Mouse (Mus musculus) CH12.LX (cell line): ENCODE data around the gene Znrd1as. TPM values are rescaled to one million over a fixed set of nuclear protein-coding genes. Genes with fewer than 3 reads are reported as not detected.
A peak's percentile ranks its signal among the peaks of the same experiment; 100 is the strongest.

Experiments used
- DNase-seq: peaks from one replicate; pipeline ENCODE4 v3.0.0-alpha.2; 2013; ENCODE audit errors: extremely low read depth
- H3K27ac ChIP-seq: 2 replicates; pipeline ENCODE4 v1.5.1; 2012; ENCODE audit warnings: low read depth, mild to moderate bottlenecking, control low read depth, moderate library complexity; ENCODE audit not compliant: insufficient read depth
- H3K27me3 ChIP-seq: replicated peaks from 2 replicates; pipeline ENCODE3; 2012; ENCODE audit warnings: inconsistent platforms
- H3K36me3 ChIP-seq, 2 experiments: replicated peaks in 1 of 2; 2 replicates each; pipeline versions ENCODE3 to v1.6.1; 2012; ENCODE audit warnings: inconsistent platforms in 1 of 2, low read length in 1 of 2, mild to moderate bottlenecking in 1 of 2, mixed read lengths in 1 of 2, moderate library complexity in 1 of 2; ENCODE audit not compliant: control insufficient read depth in 1 of 2, insufficient read depth in 1 of 2
- H3K4me1 ChIP-seq, 2 experiments: 2 replicates each; pipeline ENCODE4 v1.6.1; 2012; ENCODE audit warnings: inconsistent platforms in 1 of 2, moderate library complexity in 1 of 2; ENCODE audit not compliant: insufficient read depth in 2 of 2, control insufficient read depth in 1 of 2
- H3K4me2 ChIP-seq: 2 replicates; pipeline ENCODE4 v1.6.1; 2012; ENCODE audit warnings: low read depth, mild to moderate bottlenecking, control low read depth; ENCODE audit not compliant: poor library complexity, insufficient read depth, severe bottlenecking
- H3K4me3 ChIP-seq, 3 experiments: fragments of 150-350 bp in 1 of 3; sonication (generic) in 1 of 3; replicated peaks in 1 of 3; 2 replicates each; pipeline versions ENCODE3 to v1.5.1; 2011 to 2012; ENCODE audit warnings: low read depth in 2 of 3, low read length in 2 of 3, mild to moderate bottlenecking in 2 of 3, moderate library complexity in 2 of 3, control low read depth in 1 of 3, improper control_type of control experiment in 1 of 3, inconsistent platforms in 1 of 3, mixed read lengths in 1 of 3; ENCODE audit not compliant: poor library complexity in 1 of 3
- H3K79me2 ChIP-seq: replicated peaks from 2 replicates; pipeline ENCODE4 v1.6.1; 2012; ENCODE audit warnings: mild to moderate bottlenecking, moderate library complexity; ENCODE audit not compliant: control insufficient read depth, poor library complexity, insufficient read depth, severe bottlenecking; ENCODE audit errors: extremely low read depth
- H3K9ac ChIP-seq: 2 replicates; pipeline ENCODE4 v1.6.1; 2012; ENCODE audit warnings: low read depth, mild to moderate bottlenecking, control low read depth, moderate library complexity; ENCODE audit not compliant: insufficient read depth
- H3K9me3 ChIP-seq: replicated peaks from 2 replicates; pipeline ENCODE3; 2012; ENCODE audit warnings: low read length, inconsistent platforms, mixed read lengths
- BHLHE40 ChIP-seq: IDR thresholded peaks from 2 replicates; pipeline ENCODE4 v1.6.1; 2011; ENCODE audit warnings: mild to moderate bottlenecking, low read depth, low read length, improper control_type of control experiment
- CHD1 ChIP-seq: IDR thresholded peaks from 2 replicates; pipeline ENCODE4 v1.6.1; 2012; ENCODE audit warnings: low read depth, low read length, improper control_type of control experiment, inconsistent platforms
- CTCF ChIP-seq, 2 experiments: IDR thresholded peaks in 1 of 2; conservative IDR thresholded peaks in 1 of 2; 2 replicates each; pipeline ENCODE4 v1.5.1; 2011 to 2012; ENCODE audit warnings: low read depth in 2 of 2, low read length in 2 of 2, improper control_type of control experiment in 1 of 2, inconsistent platforms in 1 of 2, mild to moderate bottlenecking in 1 of 2, moderate library complexity in 1 of 2
- ELF1 ChIP-seq: IDR thresholded peaks from 2 replicates; pipeline ENCODE4 v1.6.1; 2014; ENCODE audit warnings: low read depth, mild to moderate bottlenecking, inconsistent platforms, low read length, improper control_type of control experiment
- MAFK ChIP-seq: IDR thresholded peaks from 2 replicates; pipeline ENCODE4 v1.6.1; 2011; ENCODE audit warnings: low read length, improper control_type of control experiment; ENCODE audit not compliant: insufficient replicate concordance
- MAX ChIP-seq: IDR thresholded peaks from 2 replicates; pipeline ENCODE4 v1.6.1; 2011; ENCODE audit warnings: low read length, improper control_type of control experiment
- MAZ ChIP-seq: IDR thresholded peaks from 2 replicates; pipeline ENCODE4 v1.6.1; 2012; ENCODE audit warnings: low read depth, mild to moderate bottlenecking, inconsistent platforms, low read length, improper control_type of control experiment, moderate library complexity
- NELFE ChIP-seq: IDR thresholded peaks from 2 replicates; pipeline ENCODE4 v1.6.1; 2011; ENCODE audit warnings: low read depth, low read length, improper control_type of control experiment
- POLR2A ChIP-seq: IDR thresholded peaks from 2 replicates; pipeline ENCODE4 v1.6.1; 2011; ENCODE audit warnings: low read depth, mild to moderate bottlenecking, improper control_type of control experiment, low read length
- POLR2AphosphoS2 ChIP-seq: IDR thresholded peaks from 2 replicates; pipeline ENCODE4 v1.6.1; 2011; ENCODE audit warnings: low read depth, low read length, improper control_type of control experiment
- RAD21 ChIP-seq: IDR thresholded peaks from 2 replicates; pipeline ENCODE4 v1.6.1; 2011; ENCODE audit warnings: low read depth, mild to moderate bottlenecking, low read length, improper control_type of control experiment, moderate library complexity
- SMC3 ChIP-seq: IDR thresholded peaks from 2 replicates; pipeline ENCODE4 v1.6.1; 2011; ENCODE audit warnings: low read depth, low read length, improper control_type of control experiment
- UBTF ChIP-seq: IDR thresholded peaks from 2 replicates; pipeline ENCODE4 v1.6.1; 2012; ENCODE audit warnings: low read depth, mild to moderate bottlenecking, inconsistent platforms, low read length, improper control_type of control experiment, moderate library complexity
- USF1 ChIP-seq: IDR thresholded peaks from 2 replicates; pipeline ENCODE4 v1.6.1; 2014; ENCODE audit warnings: low read depth, mild to moderate bottlenecking, inconsistent platforms, low read length, improper control_type of control experiment
- USF2 ChIP-seq: conservative IDR thresholded peaks from 2 replicates; pipeline ENCODE4 v1.6.1; 2011; ENCODE audit warnings: low read depth, low read length, improper control_type of control experiment
- ZKSCAN1 ChIP-seq: IDR thresholded peaks from 2 replicates; pipeline ENCODE4 v1.6.1; 2012; ENCODE audit warnings: low read depth, inconsistent platforms, low read length, improper control_type of control experiment, borderline replicate concordance
- ZNF384 ChIP-seq: IDR thresholded peaks from 2 replicates; pipeline ENCODE4 v1.6.1; 2012; ENCODE audit warnings: low read depth, low read length, improper control_type of control experiment, inconsistent platforms
- dilution Hi-C: fragments of 300-500 bp; cut with MboI; formaldehyde crosslinking; loops from 2 replicates; pipeline ENCODE4 v1.14.3; 2020; ENCODE audit warnings: low sequenced_read_pairs; ENCODE audit not compliant: extremely low pct_unique_long_range_greater_than_20kb, extremely low pct_ligation_motif_present
- in situ Hi-C: fragments of 300-500 bp; cut with MboI; formaldehyde crosslinking; loops from 3 replicates; pipeline ENCODE4 v1.14.3; 2019; ENCODE audit warnings: low sequenced_read_pairs, low pct_ligation_motif_present, low pct_unique_long_range_greater_than_20kb, mixed read lengths
- polyA plus RNA-seq: library from polyadenylated mRNA; unstranded; fragments of >175 nt; gene quantifications from 2 replicates; pipeline ENCODE4 v1.2.1, GENCODE M21; 2012; ENCODE audit warnings: low read depth; ENCODE audit not compliant: insufficient read length
- total RNA-seq, 2 experiments: library from RNA; depleted of rRNA; stranded (reverse); fragments of 300-350 nt in 1 of 2; fragments of >200 nt in 1 of 2; gene quantifications; 2 replicates each; pipeline ENCODE4 v1.2.3; 2012 to 2014

The Znrd1as gene
- total and polyA plus RNA-seq, 3 experiments, result 8.1 to 9.3 (median 8.5) TPM

DNA sequence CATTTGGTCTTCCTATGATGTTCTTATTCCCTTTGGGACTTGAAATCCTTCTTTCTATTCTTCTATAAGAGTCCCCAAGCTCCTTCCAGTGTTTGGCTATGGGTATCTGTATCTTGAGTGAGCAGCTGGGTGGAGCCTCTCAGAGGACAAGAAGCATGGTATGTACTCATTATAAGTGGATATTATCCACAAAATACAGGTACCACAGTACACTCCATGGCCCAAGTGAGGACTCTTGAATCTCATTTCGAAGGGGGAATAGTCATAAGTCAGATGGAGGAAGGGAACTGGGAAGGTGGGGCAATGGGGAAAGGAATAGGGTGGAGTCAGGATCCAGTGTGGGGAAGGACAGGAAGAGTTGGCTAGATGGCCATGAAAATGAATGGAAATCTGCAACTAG is 5.3 kb upstream of the Znrd1as start:
- Histone ChIP-seq H3K9ac (no peak overlapping the region), H3K4me1 (peaks cover 0 to 18% of the 10 kb centered on the region in 2 experiments; a peak in 2 of 4 replicates), H3K4me2 (no peak overlapping the region), H3K9me3 (no peaks in the 10 kb centered on the region), H3K36me3 (peaks cover 26 to 58% of the 10 kb centered on the region in 2 experiments), H3K27ac (no peak overlapping the region), H3K79me2 (peaks cover 33% of the 10 kb centered on the region), H3K27me3 (no peaks in the 10 kb centered on the region), H3K4me3 (no peak overlapping the region)
- in situ Hi-C loops, result no loop called here
- dilution Hi-C loops, result no loop called here
- DNase-seq, result no peak
- TF ChIP-seq POLR2AphosphoS2 (0 out of 2 replicates have a peak, but pooled peaks have one; percentile 27), MAZ (no peak)

- in situ Hi-C loops, result no loop called here
- dilution Hi-C loops, result no loop called here
- peak overlapping the region; percentile 88 for H3K9ac ChIP-seq
- no peak overlapping the region for H3K27ac ChIP-seq
- no peak for DNase-seq
- peak overlapping the region; percentile 81 to 96 (median 94) for H3K4me3 ChIP-seq
- peaks cover 16% of the 10 kb centered on the region for H3K79me2 ChIP-seq
- peaks cover 5 to 22% of the 10 kb centered on the region in 2 experiments; a peak in 3 of 4 replicates for H3K4me1 ChIP-seq
- TF ChIP-seq USF2, result no peak
- no peak; the same call in 1 of the 2 replicates for TF ChIP-seq NELFE
- no peak for TF ChIP-seq CHD1
- TF ChIP-seq MAFK, result no peak
- TF ChIP-seq ZKSCAN1, result no peak
- TF ChIP-seq BHLHE40, result no peak
- H3K27me3 ChIP-seq, result no peaks in the 10 kb centered on the region
- no peaks in the 10 kb centered on the region for H3K9me3 ChIP-seq
- peaks cover 10 to 26% of the 10 kb centered on the region in 2 experiments for H3K36me3 ChIP-seq
- H3K4me2 ChIP-seq, result peak overlapping the region; percentile 93
Measured at GRCm38 (mm10) chr17:36958884-36959283, 492 bp downstream of the Znrd1as start.

DNA sequence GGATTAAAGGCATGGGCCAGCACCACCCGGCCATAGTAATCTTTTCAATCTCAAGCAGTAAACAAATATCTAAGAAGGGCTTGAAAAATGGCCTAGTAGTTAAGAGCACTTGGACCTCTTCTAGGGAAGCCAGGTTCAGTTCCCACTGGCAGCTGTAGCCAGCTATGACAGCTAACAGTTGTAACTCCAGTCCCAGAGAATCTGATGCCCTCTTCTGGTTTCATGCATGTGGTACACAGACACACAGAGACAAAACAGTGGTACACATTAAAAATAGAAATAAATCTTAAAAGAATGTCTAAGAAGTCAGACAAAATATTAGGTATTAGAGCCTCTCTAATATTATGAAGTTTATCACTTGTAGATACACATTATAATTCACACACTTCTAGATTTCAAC is 2.7 kb downstream of the Znrd1as start:
- no peak for TF ChIP-seq ELF1
- no peak for TF ChIP-seq USF2
- no peak for TF ChIP-seq USF1
- no peak for TF ChIP-seq MAX
- no peak for TF ChIP-seq ZNF384
- TF ChIP-seq NELFE, result no peak
- TF ChIP-seq UBTF, result no peak
- no peak for TF ChIP-seq MAZ
- TF ChIP-seq CTCF (conservative IDR thresholded peaks at IDR 0.05 in 1 of 2, IDR thresholded peaks at IDR 0.05 in 1 of 2; ENCODE audit: low read depth in 2 of 2, low read length in 2 of 2), result peak in 1 of 2 experiments; percentile 48; a peak in 2 of 4 replicates
- TF ChIP-seq SMC3, result peak; percentile 33; the same call in 1 of the 2 replicates
- no peak for TF ChIP-seq MAFK
- TF ChIP-seq POLR2A, result no peak
- TF ChIP-seq ZKSCAN1, result no peak
- TF ChIP-seq RAD21, result peak; percentile 4
- TF ChIP-seq, all 38 proteins: peak for 3
- no peak for DNase-seq
- H3K4me3 ChIP-seq, result no peak overlapping the region
- H3K9ac ChIP-seq, result no peak overlapping the region
- no peaks in the 10 kb centered on the region for H3K27me3 ChIP-seq
- peaks cover 7 to 27% of the 10 kb centered on the region in 2 experiments for H3K36me3 ChIP-seq
- no peaks in the 10 kb centered on the region for H3K9me3 ChIP-seq
- dilution Hi-C loops (no loop called here), in situ Hi-C loops (no loop called here)
- H3K79me2 ChIP-seq, result peaks cover 16% of the 10 kb centered on the region
- H3K4me2 ChIP-seq, result no peak overlapping the region
- H3K4me1 ChIP-seq, result peaks cover 5 to 22% of the 10 kb centered on the region in 2 experiments; a peak in 3 of 4 replicates
- no peak overlapping the region for H3K27ac ChIP-seq
